Mouse (Mus musculus) midbrain, embryonic 13.5 days (tissue): ENCODE results near the gene Thrap3. TPM values are rescaled to one million over a fixed set of nuclear protein-coding genes. Genes with fewer than 3 reads are reported as not detected.

Source experiments
- ATAC-seq: fragments of 200-750 bp; cut with Nextera tagmentation; 2 replicates; pipeline ENCODE4 v1.8.0; 2017; ENCODE audit warnings: mild to moderate bottlenecking, moderate TSS enrichment, moderate library complexity
- H3K27ac ChIP-seq: fragments of 300-500 bp; sonication (generic); 2 replicates; pipeline ENCODE4 v1.5.1; 2015; ENCODE audit warnings: inconsistent platforms, mild to moderate bottlenecking, moderate library complexity
- H3K27me3 ChIP-seq: fragments of 300-500 bp; sonication (generic); 2 replicates; pipeline ENCODE4 v1.6.1; 2015; ENCODE audit warnings: mild to moderate bottlenecking, inconsistent platforms
- H3K36me3 ChIP-seq: fragments of 300-500 bp; sonication (generic); 2 replicates; pipeline ENCODE4 v1.6.1; 2015; ENCODE audit warnings: mild to moderate bottlenecking, inconsistent platforms
- H3K4me1 ChIP-seq: fragments of 300-500 bp; sonication (generic); replicated peaks from 2 replicates; pipeline ENCODE4 v1.6.1; 2015; ENCODE audit warnings: inconsistent platforms
- H3K4me2 ChIP-seq: fragments of 300-500 bp; sonication (generic); replicated peaks from 2 replicates; pipeline ENCODE4 v1.6.1; 2015; ENCODE audit warnings: moderate library complexity, mild to moderate bottlenecking, inconsistent platforms
- H3K4me3 ChIP-seq: fragments of 300-500 bp; sonication (generic); replicated peaks from 2 replicates; pipeline ENCODE4 v1.5.1; 2015; ENCODE audit warnings: mild to moderate bottlenecking, inconsistent platforms
- H3K9ac ChIP-seq: fragments of 300-500 bp; sonication (generic); replicated peaks from 2 replicates; pipeline ENCODE4 v1.6.1; 2015; ENCODE audit warnings: mild to moderate bottlenecking, inconsistent platforms
- H3K9me3 ChIP-seq: fragments of 300-500 bp; sonication (generic); 2 replicates; pipeline ENCODE4 v1.6.1; 2016; ENCODE audit warnings: mild to moderate bottlenecking, inconsistent platforms
- WGBS: fragments of 180-500 bp; shearing (Covaris S2); methylation state at CpG from one replicate; pipeline ENCODE4 v1.1.7; 2015; 5-methylcytosine and 5-hydroxymethylcytosine counted together
- polyA plus RNA-seq: library from polyadenylated mRNA; unstranded; fragments of >200 nt; fragmentation: Nextera tagmentation; extraction: Ambion mirVana; gene quantifications from 2 replicates; pipeline ENCODE4 v1.2.1, GENCODE M21; 2015

Gene Thrap3
- polyA plus RNA-seq, result 174 and 180 TPM in 2 replicates

DNA sequence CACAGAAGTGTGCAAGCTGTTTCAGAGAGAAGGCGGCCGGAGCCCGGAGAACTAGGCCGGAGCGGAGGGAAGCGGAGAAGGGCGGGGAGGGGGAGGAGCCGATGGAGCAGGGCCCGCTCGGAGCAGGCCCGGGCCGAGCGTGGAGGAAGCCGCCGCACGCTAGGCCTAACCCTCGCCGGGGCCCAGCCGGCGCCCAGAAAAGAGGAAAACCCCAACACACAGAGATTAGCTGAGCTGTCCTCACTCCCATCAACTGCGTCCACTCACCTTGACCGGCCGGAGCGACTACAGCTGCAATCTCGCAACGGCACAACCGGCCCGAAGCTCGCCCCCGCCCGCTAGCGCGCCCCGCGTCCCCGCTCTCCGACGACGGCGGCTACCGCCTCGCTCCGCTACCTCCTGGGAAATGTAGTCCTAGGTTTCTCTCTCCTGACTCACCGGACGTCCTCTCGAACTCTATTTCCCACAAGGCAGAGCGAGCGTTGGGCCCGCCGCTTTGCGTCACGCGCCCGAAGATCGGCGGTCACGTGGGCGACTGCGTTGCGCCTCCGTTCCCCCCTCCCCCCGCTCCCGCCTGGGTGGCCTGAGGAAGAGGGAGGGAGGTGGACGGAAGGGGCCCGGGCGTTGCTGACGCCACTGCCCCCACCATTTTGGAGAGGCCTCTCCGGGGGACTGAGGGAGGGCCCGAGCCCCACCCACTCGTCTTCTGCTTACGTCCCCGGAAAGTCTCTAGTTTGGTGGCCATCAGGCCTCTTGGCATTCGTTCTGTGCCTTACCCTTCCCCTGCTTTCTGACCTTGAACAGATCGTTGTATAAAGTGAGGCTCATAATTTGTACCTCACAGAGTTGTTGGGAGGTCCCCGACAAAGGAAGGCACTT, at the start of gene Thrap3:
Gene Thrap3 (minus strand): TSS at position 458 of the 879 bp plus-strand sequence.
- H3K27me3 ChIP-seq, result no peaks in the 10 kb centered on the region
- ATAC-seq, result peak; percentile 100
- peaks cover 37% of the 10 kb centered on the region for H3K4me1 ChIP-seq
- peak within 1 kb of the TSS; percentile 86 for H3K4me2 ChIP-seq
- under 1% methylated on average over 66 of the region's 75 CpGs for WGBS
- H3K9ac ChIP-seq, result peak within 1 kb of the TSS; percentile 85
- H3K36me3 ChIP-seq, result no peaks in the 10 kb centered on the region
- H3K27ac ChIP-seq, result peak within 1 kb of the TSS; percentile 95
- no peaks in the 10 kb centered on the region for H3K9me3 ChIP-seq
- peak within 1 kb of the TSS; percentile 70 for H3K4me3 ChIP-seq

DNA sequence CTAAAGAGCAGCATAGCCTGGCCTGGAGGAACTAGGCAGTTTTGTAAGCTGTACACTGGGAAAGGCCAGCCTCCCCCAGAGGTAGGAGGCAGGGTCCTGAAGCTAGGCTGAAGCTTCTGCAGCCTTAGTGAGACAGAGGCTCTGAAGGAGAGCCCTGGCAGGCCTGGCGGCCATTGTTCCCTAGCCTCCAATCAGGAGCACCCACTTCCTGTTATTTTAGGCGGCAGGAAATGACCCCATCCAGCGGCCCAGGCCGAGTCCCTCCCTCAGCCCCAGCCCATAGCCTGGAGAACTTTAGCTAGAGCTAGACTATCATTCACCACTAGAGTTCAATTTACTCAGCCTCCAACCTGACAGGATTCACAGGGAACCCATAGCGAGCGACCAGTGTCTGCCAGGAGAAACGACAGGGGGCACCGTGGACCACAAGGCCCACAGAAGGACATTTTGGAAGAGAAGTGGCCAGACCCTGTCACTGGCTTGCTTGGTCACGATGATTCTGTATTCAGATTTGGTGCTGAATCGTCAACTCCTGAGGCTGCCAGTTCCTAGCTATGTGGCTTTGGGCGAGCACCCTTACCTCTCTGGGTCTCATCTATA, 49.2 kb upstream of the Thrap3 start:
- Histone ChIP-seq H3K9me3 (no peaks in the 10 kb centered on the region), H3K4me1 (peaks cover 79% of the 10 kb centered on the region), H3K27ac (peak overlapping the region; percentile 47), H3K4me2 (peak overlapping the region; percentile 100), H3K9ac (peak overlapping the region; percentile 48), H3K4me3 (no peak overlapping the region), H3K36me3 (peaks cover 7% of the 10 kb centered on the region; the same call in 1 of the 2 replicates), H3K27me3 (no peaks in the 10 kb centered on the region)
- ATAC-seq, result no peak
- WGBS, result 67% methylated on average over 11 of the region's 11 CpGs

DNA sequence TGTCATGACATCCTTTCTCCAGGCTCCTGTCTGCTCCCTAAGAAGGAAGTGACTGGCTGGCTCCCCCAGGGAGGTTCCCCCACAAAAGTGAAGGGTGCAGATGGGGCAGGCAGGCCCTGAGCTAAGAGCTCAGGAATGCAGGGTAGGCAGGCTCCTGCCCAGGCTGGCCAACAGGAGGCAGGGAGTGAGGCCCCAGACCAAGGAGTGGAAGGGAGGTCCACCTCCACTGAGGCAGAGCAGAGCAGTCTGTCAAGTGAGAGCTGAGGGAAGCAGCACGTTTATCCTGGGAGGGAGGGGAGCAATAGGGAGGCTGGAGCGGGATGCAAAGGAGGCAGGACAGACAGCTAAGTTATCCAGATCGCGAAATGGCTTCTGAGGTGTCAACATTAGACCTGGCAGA, 48.1 kb upstream of the Thrap3 start:
- H3K9me3 ChIP-seq, result no peaks in the 10 kb centered on the region
- 0 out of 2 replicates have a peak overlapping the region, but pooled peaks have one; percentile 47 for H3K27ac ChIP-seq
- peaks cover 82% of the 10 kb centered on the region for H3K4me1 ChIP-seq
- no peak overlapping the region for H3K4me3 ChIP-seq
- no peak for ATAC-seq
- 45% methylated on average over 4 of the region's 4 CpGs for WGBS
- H3K36me3 ChIP-seq, result peaks cover 15% of the 10 kb centered on the region
- no peak overlapping the region for H3K9ac ChIP-seq
- no peak overlapping the region for H3K4me2 ChIP-seq
- no peaks in the 10 kb centered on the region for H3K27me3 ChIP-seq

DNA sequence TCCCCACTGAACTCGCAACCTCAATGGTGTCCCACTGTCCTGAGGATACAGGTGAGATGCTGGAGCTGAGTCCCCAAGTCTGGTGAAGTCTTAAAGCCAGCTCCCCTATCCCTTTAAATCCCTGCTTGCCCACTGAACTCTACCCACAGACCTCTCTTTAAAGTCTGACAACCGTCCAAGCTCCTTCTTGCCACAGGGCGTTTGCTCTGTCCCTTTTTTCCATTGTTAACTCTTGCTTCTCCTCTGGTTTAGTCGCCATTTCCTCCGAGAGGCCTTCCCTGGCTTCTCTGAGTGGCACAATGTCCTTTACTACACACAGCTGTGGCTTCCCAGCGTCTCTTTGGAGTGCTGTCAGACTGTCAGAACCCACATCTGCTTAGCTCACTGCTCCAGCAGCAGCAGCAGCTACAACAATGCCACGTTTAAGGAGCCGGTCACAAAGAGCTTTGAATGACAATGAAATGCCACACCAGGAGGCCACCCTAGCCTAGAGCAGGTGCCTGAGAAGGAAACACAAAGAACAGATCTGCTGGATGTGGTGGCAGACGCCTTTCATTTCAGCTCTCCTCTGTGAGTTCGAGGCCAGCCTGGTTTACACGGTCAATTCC, 45.8 kb upstream of the Thrap3 start:
- H3K27ac ChIP-seq, result peak overlapping the region; percentile 72
- H3K9me3 ChIP-seq, result no peaks in the 10 kb centered on the region
- H3K36me3 ChIP-seq, result peaks cover 18% of the 10 kb centered on the region
- peaks cover 66% of the 10 kb centered on the region for H3K4me1 ChIP-seq
- peak overlapping the region; percentile 37 for H3K9ac ChIP-seq
- no peak overlapping the region for H3K4me3 ChIP-seq
- peak overlapping the region; percentile 32 for H3K4me2 ChIP-seq
- H3K27me3 ChIP-seq, result no peaks in the 10 kb centered on the region
- peak; percentile 48; the same call in 1 of the 2 replicates for ATAC-seq
- WGBS, result 8% methylated on average over 11 of the region's 11 CpGs

DNA sequence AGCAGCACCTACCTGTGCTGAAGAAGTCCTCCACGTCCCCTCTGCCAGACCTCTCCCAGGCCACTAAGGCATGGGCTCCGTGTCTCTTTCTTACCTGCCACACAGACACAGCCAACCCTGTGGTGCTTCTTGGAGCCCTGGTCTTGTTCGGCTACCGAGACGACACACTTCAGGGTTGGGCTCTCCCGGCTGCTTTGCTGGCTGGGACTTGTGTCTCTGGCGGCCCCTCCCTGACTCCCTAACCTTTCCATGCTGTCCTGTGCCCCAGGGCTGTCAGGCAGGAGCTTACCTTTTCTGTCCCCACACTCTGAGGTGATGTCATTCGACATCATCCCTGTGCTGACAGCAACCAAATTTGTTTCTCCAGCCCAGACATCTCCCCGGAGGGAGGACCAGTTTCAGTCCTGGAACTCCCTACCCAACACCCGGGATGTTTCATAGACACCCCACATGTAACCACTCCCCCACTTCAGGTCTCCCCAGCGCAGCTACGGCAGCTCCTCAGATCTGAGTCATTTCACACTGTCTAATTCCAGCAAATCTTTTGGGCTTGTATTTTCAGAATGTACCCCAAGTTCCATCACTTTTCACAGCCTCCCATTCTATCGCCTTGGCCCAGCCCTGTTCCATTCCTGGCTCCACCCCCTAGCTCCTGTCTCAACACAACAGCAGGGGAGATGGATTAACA, 43.8 kb upstream of the Thrap3 start:
- peaks cover 49% of the 10 kb centered on the region for H3K4me1 ChIP-seq
- H3K9ac ChIP-seq, result no peak overlapping the region
- 85% methylated on average over 13 of the region's 13 CpGs for WGBS
- H3K4me3 ChIP-seq, result no peak overlapping the region
- H3K27ac ChIP-seq, result no peak overlapping the region
- H3K36me3 ChIP-seq, result peaks cover 26% of the 10 kb centered on the region
- no peaks in the 10 kb centered on the region for H3K9me3 ChIP-seq
- no peak overlapping the region for H3K4me2 ChIP-seq
- no peak; the same call in 1 of the 2 replicates for ATAC-seq
- no peaks in the 10 kb centered on the region for H3K27me3 ChIP-seq

DNA sequence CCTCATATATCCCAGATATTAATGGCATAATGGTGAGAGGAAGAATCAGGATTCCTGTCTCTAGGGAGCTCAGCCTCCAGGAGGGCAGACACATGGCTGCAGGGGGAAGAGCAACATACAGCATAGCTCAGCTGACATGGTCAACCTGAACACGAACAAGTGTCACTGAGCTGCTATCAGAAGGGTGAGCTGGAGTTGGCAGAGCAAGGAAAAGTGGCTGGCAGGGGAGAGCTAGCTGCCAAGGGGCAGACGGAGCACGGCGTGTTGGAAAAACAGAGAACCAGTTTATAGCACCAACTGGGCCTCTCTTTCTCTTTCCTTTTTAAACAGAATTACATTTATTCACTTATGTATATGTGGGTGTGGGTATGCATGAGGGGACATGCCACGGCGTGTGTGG, 40.0 kb upstream of the Thrap3 start:
- H3K4me2 ChIP-seq, result no peak overlapping the region
- H3K27me3 ChIP-seq, result no peaks in the 10 kb centered on the region
- H3K36me3 ChIP-seq, result peaks cover 56% of the 10 kb centered on the region
- no peak overlapping the region for H3K4me3 ChIP-seq
- no peaks in the 10 kb centered on the region for H3K9me3 ChIP-seq
- no peak overlapping the region for H3K9ac ChIP-seq
- WGBS, result 93% methylated on average over 6 of the region's 6 CpGs
- peaks cover 16% of the 10 kb centered on the region for H3K4me1 ChIP-seq
- no peak for ATAC-seq
- H3K27ac ChIP-seq, result no peak overlapping the region

DNA sequence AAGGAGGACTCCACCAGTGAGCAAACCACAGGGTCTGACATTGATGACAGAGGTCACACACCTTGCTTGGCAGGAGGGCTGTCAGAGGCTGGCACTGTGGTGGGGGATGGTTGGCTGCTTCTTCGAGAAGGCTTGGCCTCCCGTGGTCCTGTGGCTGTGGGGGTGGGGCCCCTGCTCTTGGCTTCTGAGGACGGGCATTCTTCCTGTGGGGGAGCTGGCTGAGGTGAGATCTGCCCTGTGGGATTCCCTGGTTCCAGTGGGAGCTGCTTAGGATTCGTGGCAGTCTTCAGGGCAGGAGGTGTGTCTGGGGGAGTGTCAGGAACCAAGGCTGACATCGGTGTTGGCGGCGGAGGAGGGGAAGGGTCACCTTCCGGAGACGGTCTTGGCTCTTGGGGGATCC, 39.4 kb upstream of the Thrap3 start:
- Histone ChIP-seq H3K27me3 (no peaks in the 10 kb centered on the region), H3K36me3 (peaks cover 62% of the 10 kb centered on the region), H3K4me3 (no peak overlapping the region), H3K9me3 (no peaks in the 10 kb centered on the region), H3K4me1 (peaks cover 12% of the 10 kb centered on the region; the same call in 1 of the 2 replicates), H3K27ac (no peak overlapping the region), H3K4me2 (no peak overlapping the region), H3K9ac (no peak overlapping the region)
- WGBS, result 57% methylated on average over 9 of the region's 9 CpGs
- no peak for ATAC-seq

DNA sequence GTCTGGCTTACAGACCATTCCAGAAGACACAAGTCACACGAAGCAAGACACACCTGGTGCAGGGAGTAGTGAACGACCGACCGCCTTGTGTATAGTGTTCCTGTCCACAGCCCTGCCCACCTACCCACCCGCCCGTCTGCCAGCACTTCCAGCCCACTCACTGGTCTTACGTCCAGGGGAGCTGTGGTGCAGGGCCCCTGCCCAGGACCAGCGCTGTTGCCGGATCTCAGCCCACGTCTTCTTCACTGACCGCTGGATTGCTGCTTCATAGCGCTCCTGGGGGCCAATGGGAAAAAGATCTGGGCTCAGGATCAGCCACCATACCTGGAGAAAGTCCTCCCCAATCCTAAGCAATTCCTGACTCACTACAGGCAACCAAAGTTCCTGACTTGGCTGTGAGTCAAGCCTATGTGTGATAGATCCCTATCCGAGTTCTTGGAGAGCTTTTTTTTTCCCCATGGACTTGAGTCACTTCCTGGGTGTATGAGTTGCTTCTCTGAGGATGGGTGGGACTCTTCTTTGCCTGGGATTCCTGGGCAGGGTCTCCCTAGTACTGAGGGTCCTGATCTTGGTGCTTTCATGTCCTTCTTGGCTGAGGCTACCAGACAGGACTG, 37.4 kb upstream of the Thrap3 start:
- Histone ChIP-seq H3K4me2 (no peak overlapping the region), H3K27me3 (no peaks in the 10 kb centered on the region), H3K27ac (no peak overlapping the region), H3K4me1 (peaks cover 7% of the 10 kb centered on the region; the same call in 1 of the 2 replicates), H3K9ac (no peak overlapping the region), H3K36me3 (peaks cover 70% of the 10 kb centered on the region), H3K4me3 (no peak overlapping the region), H3K9me3 (no peaks in the 10 kb centered on the region)
- WGBS, result 92% methylated on average over 13 of the region's 13 CpGs
- ATAC-seq, result no peak

DNA sequence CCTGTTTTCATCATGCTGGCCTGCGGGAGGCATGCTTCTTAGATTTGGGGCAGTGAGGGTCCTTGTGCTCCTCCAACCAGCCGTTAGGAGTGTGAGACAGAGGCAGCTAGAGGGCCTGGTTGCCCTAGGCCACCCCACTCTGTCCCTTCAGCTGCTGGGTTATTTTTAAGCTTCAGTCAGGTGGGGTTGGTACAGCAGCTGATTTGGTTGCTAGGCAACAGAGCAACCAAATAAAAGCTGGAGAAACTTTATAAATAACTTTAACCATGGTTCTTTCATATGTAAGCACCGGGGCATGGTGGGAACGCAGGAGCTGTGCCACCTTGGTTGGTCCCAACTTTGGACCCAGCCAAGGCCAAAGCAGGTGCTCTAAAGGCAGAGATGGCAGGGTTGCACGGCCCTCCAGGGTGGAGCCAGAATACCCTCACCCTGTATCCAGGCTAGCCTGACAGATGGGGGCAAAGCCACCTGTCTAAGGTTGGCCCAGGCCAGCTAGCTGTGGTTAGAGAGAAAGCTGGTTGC, 35.2 kb upstream of the Thrap3 start:
- no peak for ATAC-seq
- no peak overlapping the region for H3K9ac ChIP-seq
- H3K4me3 ChIP-seq, result no peak overlapping the region
- H3K4me2 ChIP-seq, result no peak overlapping the region
- H3K36me3 ChIP-seq, result peaks cover 92% of the 10 kb centered on the region
- H3K27ac ChIP-seq, result no peak overlapping the region
- 67% methylated on average over 5 of the region's 5 CpGs for WGBS
- no peaks in the 10 kb centered on the region for H3K27me3 ChIP-seq
- H3K4me1 ChIP-seq, result peaks cover 7% of the 10 kb centered on the region; the same call in 1 of the 2 replicates
- no peaks in the 10 kb centered on the region for H3K9me3 ChIP-seq

DNA sequence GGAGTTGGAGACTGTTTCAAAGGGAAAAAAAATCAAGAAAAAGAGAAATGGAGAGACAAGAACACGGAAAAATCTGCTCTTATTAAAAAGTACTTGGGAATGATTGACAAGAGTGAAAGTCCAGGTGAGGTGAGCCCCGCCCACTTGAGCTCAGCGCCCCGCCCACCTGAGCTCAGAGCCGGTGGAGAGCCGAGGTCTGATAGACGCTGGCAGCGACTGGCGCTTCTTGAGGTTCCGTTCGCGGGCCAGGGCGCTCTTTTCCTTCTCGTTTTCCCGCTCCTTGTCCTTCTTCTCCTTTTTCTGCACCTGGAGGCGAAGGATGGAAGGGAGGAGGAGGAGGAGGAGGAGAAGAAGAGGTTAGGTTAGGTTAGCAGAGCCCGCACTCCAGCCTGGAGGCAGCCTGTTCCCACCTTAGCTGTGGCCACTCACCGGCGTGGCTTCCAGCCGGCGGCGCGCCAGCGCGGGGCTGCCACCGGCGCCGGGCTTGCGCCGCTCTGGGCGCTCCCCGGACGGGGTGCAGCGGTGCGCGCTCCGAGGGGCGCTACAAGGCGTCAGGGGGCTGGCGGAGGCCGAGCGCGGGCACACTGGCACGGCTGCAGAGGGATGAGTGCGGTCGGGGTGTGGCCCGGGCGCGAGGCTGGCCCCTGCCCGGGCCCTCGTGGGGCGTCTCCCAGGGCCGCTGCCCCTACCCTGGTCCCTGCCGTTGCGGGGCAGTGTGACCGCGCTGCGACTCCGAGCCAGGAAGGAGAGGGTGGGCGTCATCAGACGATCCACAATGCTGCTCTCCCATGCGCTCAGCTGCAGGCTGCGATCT, 34.1 kb upstream of the Thrap3 start:
- no peak overlapping the region for H3K9ac ChIP-seq
- peaks cover 99% of the 10 kb centered on the region for H3K36me3 ChIP-seq
- H3K4me2 ChIP-seq, result no peak overlapping the region
- peak; percentile 31; the same call in 1 of the 2 replicates for ATAC-seq
- H3K27me3 ChIP-seq, result no peaks in the 10 kb centered on the region
- H3K27ac ChIP-seq, result no peak overlapping the region
- 56% methylated on average over 56 of the region's 63 CpGs for WGBS
- H3K4me1 ChIP-seq, result peaks cover 5% of the 10 kb centered on the region; the same call in 1 of the 2 replicates
- no peaks in the 10 kb centered on the region for H3K9me3 ChIP-seq
- no peak overlapping the region for H3K4me3 ChIP-seq
